Mouse (Mus musculus) liver, embryonic 14.5 days (tissue): Measurements from ENCODE around the gene Rxra.

Experiments used
- CTCF ChIP-seq: IDR thresholded peaks from 2 replicates; pipeline ENCODE4 v1.5.1; 2016; ENCODE audit warnings: antibody characterized with exemption, low read depth, control low read depth
- EP300 ChIP-seq: IDR thresholded peaks from 2 replicates; pipeline ENCODE4 v1.6.1; 2016; ENCODE audit warnings: antibody characterized with exemption, low read depth

DNA sequence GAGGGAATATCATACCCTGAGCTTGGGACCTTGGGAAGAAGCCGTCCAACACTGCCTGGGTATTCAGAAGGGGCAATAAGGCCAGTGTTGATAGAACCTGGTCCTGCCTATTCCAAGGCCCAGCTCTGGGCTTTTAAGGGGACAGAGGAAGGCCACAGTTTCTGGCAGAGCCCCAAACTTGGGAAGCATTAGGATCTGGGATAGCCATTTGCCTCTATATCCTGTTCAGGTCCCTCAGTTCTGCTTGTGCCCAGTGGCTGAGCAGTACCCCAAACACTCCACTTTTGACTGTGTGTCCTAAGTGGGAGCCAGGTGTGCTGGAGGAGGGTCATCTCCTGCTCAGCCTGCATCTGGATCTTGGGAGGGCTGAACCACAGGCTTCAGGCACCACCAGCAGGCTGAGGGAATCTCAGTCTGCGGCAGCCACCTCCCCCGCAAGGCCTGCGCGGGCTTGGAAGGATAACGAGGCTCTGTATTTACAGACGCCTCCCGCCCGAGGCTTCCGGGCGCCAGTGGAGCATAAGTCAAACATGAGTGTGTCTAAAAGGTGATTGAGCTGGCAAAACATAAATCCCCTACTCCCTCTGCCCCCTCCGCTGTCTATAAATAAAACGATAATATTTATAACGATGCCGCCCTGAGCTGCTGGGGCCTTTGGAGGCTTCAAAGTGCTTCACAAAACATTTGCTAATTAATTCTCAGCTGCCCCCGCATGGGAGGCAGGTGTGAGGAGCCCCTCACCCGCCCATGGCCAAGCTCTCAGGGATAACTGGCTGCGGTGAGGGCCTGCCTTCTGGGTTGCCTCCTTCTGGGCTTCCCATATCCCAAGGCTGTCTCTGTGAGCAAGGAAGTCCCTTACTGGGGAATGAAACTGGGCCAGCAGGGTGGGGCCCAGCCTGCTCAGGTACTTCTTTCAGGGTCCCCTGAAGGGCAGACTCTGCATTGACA is 69.7 kb downstream of the Rxra start:
- TF ChIP-seq CTCF = no peak
- TF ChIP-seq EP300 = no peak
